In the genomic region with DNA sequence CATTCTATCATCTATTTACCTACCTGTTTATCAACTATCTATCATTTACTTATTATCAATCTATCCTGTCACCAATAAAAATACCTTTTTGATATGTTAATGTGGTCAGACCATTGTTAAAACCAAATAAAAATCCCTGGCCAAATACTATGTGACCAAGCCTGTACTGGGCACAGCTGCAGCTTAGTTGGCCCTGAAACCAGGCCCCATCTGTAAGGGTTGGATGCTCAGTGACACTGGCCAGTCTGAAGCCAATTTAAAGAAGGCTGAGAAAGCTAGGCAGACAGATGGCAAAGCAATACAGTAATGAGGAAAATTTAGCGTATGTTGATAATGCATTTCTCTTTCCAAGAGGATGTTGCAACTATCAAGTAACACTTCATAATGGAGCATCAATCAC, we compare ENCODE assay signal across 13 mouse cellular contexts.
"Had no signal": no experiment of that assay in that cellular context is flagged by ENCODE, and none has a peak within 500 bp of the region (broad histone marks: within the 10 kb centered on the region; RNA-seq: fewer than 3 reads in every experiment).

No protein-coding gene starts in this region.

- H3K27me3 ChIP-seq: kidney, embryonic 15.5 days; limb, embryonic 13.5 days; midbrain, embryonic 13.5 days; neural tube, embryonic 15.5 days had no signal

- H3K9me3 ChIP-seq: kidney, embryonic 15.5 days; limb, embryonic 13.5 days; midbrain, embryonic 13.5 days; neural tube, embryonic 15.5 days had no signal

- ATAC-seq: midbrain, embryonic 13.5 days had no signal

- H3K4me3 ChIP-seq: kidney, embryonic 15.5 days; limb, embryonic 13.5 days; midbrain, embryonic 13.5 days; myocyte; neural tube, embryonic 15.5 days had no signal

- H3K4me1 ChIP-seq: kidney, embryonic 15.5 days; limb, embryonic 13.5 days had no signal

- H3K36me3 ChIP-seq: kidney, embryonic 15.5 days; limb, embryonic 13.5 days; midbrain, embryonic 13.5 days; neural tube, embryonic 15.5 days had no signal

- DNase-seq: kidney, postnatal 25 days; layer of hippocampus, adult 9-11 months; layer of hippocampus, postnatal 36 days; lung, adult 18-20 months; right cerebral cortex, adult 18-20 months; right cerebral cortex, postnatal 25 days; thymus, postnatal 36 days had no signal

- H3K4me2 ChIP-seq: kidney, embryonic 15.5 days; limb, embryonic 13.5 days; midbrain, embryonic 13.5 days; neural tube, embryonic 15.5 days had no signal

- H3K9ac ChIP-seq: kidney, embryonic 15.5 days; limb, embryonic 13.5 days; liver, embryonic 14.5 days; midbrain, embryonic 13.5 days; neural tube, embryonic 15.5 days had no signal

- H3K27ac ChIP-seq: kidney, embryonic 15.5 days; limb, embryonic 13.5 days; liver, embryonic 14.5 days; midbrain, embryonic 13.5 days; neural tube, embryonic 15.5 days had no signal
